Mouse (Mus musculus) left cerebral cortex, adult 2 months (tissue): Measurements from ENCODE around the gene Cyb5rl. TPM values are rescaled to one million over a fixed set of nuclear protein-coding genes. Genes with fewer than 3 reads are reported as not detected.
A peak's percentile ranks its signal among the peaks of the same experiment; 100 is the strongest.

Source experiments
- DNase-seq, 2 experiments: peaks; one replicate each; pipeline ENCODE4 v3.0.0; 2021 to 2022; ENCODE audit warnings: low spot score in 2 of 2, mixed read lengths in 1 of 2; ENCODE audit errors: extremely low spot score in 1 of 2
- H3K27ac ChIP-seq: fragments of 200-600 bp; 2 replicates; pipeline ENCODE4 v1.8.1; 2022
- H3K4me3 ChIP-seq: fragments of 200-600 bp; 2 replicates; pipeline ENCODE4 v1.8.1; 2022
- CTCF ChIP-seq: fragments of 200-600 bp; IDR thresholded peaks from 2 replicates; pipeline ENCODE4 v1.8.1; 2022; ENCODE audit warnings: antibody characterized with exemption, mild to moderate bottlenecking, moderate library complexity
- intact Hi-C: fragments of 180-260 bp; cut with DNase I; formaldehyde crosslinking; loops from one replicate; pipeline ENCODE4 v1.15.1; 2025
- long read RNA-seq, 2 experiments: library from polyadenylated mRNA; stranded (forward); transcript quantifications; one replicate each; pipeline ENCODE4 v2.0.0; 2021; ENCODE audit warnings: borderline mapping rate in 2 of 2
- total RNA-seq, 2 experiments: library from RNA; stranded (reverse); gene quantifications; 2 replicates each; pipeline ENCODE4 v1.2.3; 2021

Gene Cyb5rl
- total RNA-seq = 1 to 10 TPM; 7.4 to 8.8 TPM
- long read RNA-seq, experiment 1, partial matches to known transcripts = 1 of 8 reads
- long read RNA-seq, experiment 1, other reads (novel, unspliced or antisense) = 3 of 8 reads
- long read RNA-seq, experiment 2, partial matches to known transcripts = 4 of 13 reads
- long read RNA-seq, experiment 2, other reads (novel, unspliced or antisense) = 7 of 13 reads

GRCm38 (mm10) chr4:107066252-107067124 is at the start of gene Cyb5rl, which contains the start of gene Mrpl37:
Cyb5rl (plus strand) TSS chr4:107066988.
Mrpl37 (minus strand) TSS chr4:107066868.
- TF ChIP-seq CTCF = no peak
- Histone ChIP-seq H3K27ac (peak within 1 kb of the TSS; percentile 89), H3K4me3 (peak within 1 kb of the TSS; percentile 94)
- DNase-seq = peak; percentile 95
- intact Hi-C loops = loop anchor here (2.0 to 5.0 kb wide), 2 partner anchors 96 to 229 kb away; no protein-coding TSS in a partner anchor

- no peak for TF ChIP-seq CTCF
- no peak for DNase-seq
- intact Hi-C loops = no loop called here
- no peak overlapping the region for H3K27ac ChIP-seq
- H3K4me3 ChIP-seq = no peak overlapping the region
These were observed 49.5 kb upstream of the Cyb5rl start for GRCm38 (mm10) chr4:107017257-107017656.

- Histone ChIP-seq H3K27ac (peak overlapping the region; percentile 38; the same call in 1 of the 2 replicates), H3K4me3 (no peak overlapping the region)
- intact Hi-C loops = no loop called here
- DNase-seq = no peak
- TF ChIP-seq CTCF = no peak
These were observed 48.3 kb upstream of the Cyb5rl start for GRCm38 (mm10) chr4:107018521-107018920.

GRCm38 (mm10) chr4:107019027-107019426 is 47.8 kb upstream of the Cyb5rl start:
- peak; percentile 37 to 60 for DNase-seq
- intact Hi-C loops = no loop called here
- peak overlapping the region; percentile 38; the same call in 1 of the 2 replicates for H3K27ac ChIP-seq
- H3K4me3 ChIP-seq = no peak overlapping the region
- TF ChIP-seq CTCF = no peak

GRCm38 (mm10) chr4:107020287-107021000 is 46.3 kb upstream of the Cyb5rl start:
- H3K27ac ChIP-seq = no peak overlapping the region
- no peak for DNase-seq
- intact Hi-C loops = no loop called here
- no peak overlapping the region for H3K4me3 ChIP-seq
- no peak for TF ChIP-seq CTCF

GRCm38 (mm10) chr4:107021464-107021863 is 45.3 kb upstream of the Cyb5rl start:
- no peak for DNase-seq
- Histone ChIP-seq H3K27ac (no peak overlapping the region), H3K4me3 (no peak overlapping the region)
- no peak; the same call in 1 of the 2 replicates for TF ChIP-seq CTCF
- intact Hi-C loops = no loop called here

GRCm38 (mm10) chr4:107024899-107025298 is 41.9 kb upstream of the Cyb5rl start:
- no peak overlapping the region for H3K4me3 ChIP-seq
- DNase-seq = no peak
- no peak overlapping the region for H3K27ac ChIP-seq
- intact Hi-C loops = no loop called here
- TF ChIP-seq CTCF = no peak

GRCm38 (mm10) chr4:107025369-107025768 is 41.4 kb upstream of the Cyb5rl start:
- TF ChIP-seq CTCF = no peak
- Histone ChIP-seq H3K4me3 (no peak overlapping the region), H3K27ac (no peak overlapping the region)
- intact Hi-C loops = no loop called here
- no peak for DNase-seq

GRCm38 (mm10) chr4:107026451-107026850 is 40.3 kb upstream of the Cyb5rl start:
- Histone ChIP-seq H3K4me3 (no peak overlapping the region), H3K27ac (no peak overlapping the region)
- TF ChIP-seq CTCF = no peak
- intact Hi-C loops = no loop called here
- no peak for DNase-seq

GRCm38 (mm10) chr4:107035689-107036088 is 31.1 kb upstream of the Cyb5rl start:
- no peak for TF ChIP-seq CTCF
- intact Hi-C loops = no loop called here
- no peak for DNase-seq
- no peak overlapping the region for H3K27ac ChIP-seq
- H3K4me3 ChIP-seq = no peak overlapping the region

GRCm38 (mm10) chr4:107036985-107037384 is 29.8 kb upstream of the Cyb5rl start:
- intact Hi-C loops = no loop called here

GRCm38 (mm10) chr4:107038303-107038702 is 28.5 kb upstream of the Cyb5rl start:
- no peak for DNase-seq
- no peak for TF ChIP-seq CTCF
- Histone ChIP-seq H3K27ac (peak overlapping the region; percentile 45), H3K4me3 (no peak overlapping the region)
- intact Hi-C loops = no loop called here

More at GRCm38 (mm10) chr4:107036985-107037384, 29.8 kb upstream of the Cyb5rl start:
- Histone ChIP-seq H3K4me3 (no peak overlapping the region), H3K27ac (no peak overlapping the region)
- TF ChIP-seq CTCF = no peak
- DNase-seq = no peak
